8 mouse cellular contexts compared by ENCODE assay signal in genomic region chr16:90221441-90222070, GRCm38 (mm10). TPM values are rescaled to one million over a fixed set of nuclear protein-coding genes. Genes with fewer than 3 reads are reported as not detected.
DNase-seq lines count a peak whose midpoint lies in the region; ATAC-seq and TF ChIP-seq lines count a peak whose summit lies in the region.

No protein-coding gene starts in this region.

- peak overlapping the region; percentile 93 for H3K9ac ChIP-seq in hindbrain, embryonic 12.5 days
- peak overlapping the region; percentile 84 for H3K9ac ChIP-seq in liver, postnatal 0 days (replicated peaks)

- TF ChIP-seq POLR2A in spleen, adult 2 months (IDR thresholded peaks at IDR 0.05; ENCODE audit: low read depth, low read length), result no peak

- peak overlapping the region; percentile 75; the same call in 1 of the 2 replicates for H3K27ac ChIP-seq in spleen, adult 2 months (ENCODE audit: insufficient read depth, low read length)
- peak overlapping the region; percentile 90 for H3K27ac ChIP-seq in hindbrain, embryonic 12.5 days
- H3K27ac ChIP-seq in liver, postnatal 0 days (ENCODE audit: low read depth), result peak overlapping the region; percentile 97

- 0 out of 2 replicates have a peak, but pooled peaks cover 6% of the 10 kb centered on the region for H3K4me1 ChIP-seq in spleen, adult 2 months (ENCODE audit: control insufficient read depth, insufficient read depth, insufficient read length)
- peaks cover 24% of the 10 kb centered on the region for H3K4me1 ChIP-seq in hindbrain, embryonic 12.5 days
- H3K4me1 ChIP-seq in liver, postnatal 0 days (ENCODE audit: insufficient read depth), result peaks cover 25% of the 10 kb centered on the region

- no peaks in the 10 kb centered on the region for H3K9me3 ChIP-seq in hindbrain, embryonic 12.5 days (replicated peaks)
- no peaks in the 10 kb centered on the region for H3K9me3 ChIP-seq in liver, postnatal 0 days (ENCODE audit: low read length)

- no peaks in the 10 kb centered on the region for H3K27me3 ChIP-seq in spleen, adult 2 months (ENCODE audit: control insufficient read depth, insufficient read depth, low read length)
- no peaks in the 10 kb centered on the region for H3K27me3 ChIP-seq in hindbrain, embryonic 12.5 days
- H3K27me3 ChIP-seq in liver, postnatal 0 days (ENCODE audit: insufficient read depth, low read length), result no peaks in the 10 kb centered on the region

- DNase-seq in spleen, adult 2 months (ENCODE audit: low read depth in 1 of 2, low spot score in 2 of 2), result no peak
- DNase-seq in spleen, postnatal 14 days (ENCODE audit: low spot score in 2 of 2), result no peak
- peak; percentile 39 for DNase-seq in c-Kit-negative CD71-positive TER-119-positive erythroid progenitor cells, embryonic 14.5 days (ENCODE audit: low read depth, low spot score)
- no peak for DNase-seq in liver, postnatal 0 days
- DNase-seq in left cerebral cortex, adult 18-20 months (ENCODE audit: low spot score in 2 of 2), result no peak
- DNase-seq in frontal cortex, adult 2 months (ENCODE audit: extremely low spot score in 1 of 2, low spot score in 1 of 2), result no peak

- H3K4me3 ChIP-seq in spleen, adult 2 months (ENCODE audit: extremely low read depth, insufficient read depth, insufficient read length), result peak overlapping the region; percentile 72
- H3K4me3 ChIP-seq in hindbrain, embryonic 12.5 days, result peak overlapping the region; percentile 93
- H3K4me3 ChIP-seq in liver, postnatal 0 days (ENCODE audit: low read depth, low read length), result peak overlapping the region; percentile 79

- TF ChIP-seq CTCF in spleen, adult 2 months (IDR thresholded peaks at IDR 0.05; ENCODE audit: extremely low read depth, insufficient read depth, insufficient read length, insufficient replicate concordance), result no peak
- no peak for TF ChIP-seq CTCF in liver, postnatal 0 days (IDR thresholded peaks at IDR 0.05; ENCODE audit: low read depth)

- WGBS in spleen, adult 2 months, result 2% methylated on average over 20 of the region's 20 CpGs
- 11% methylated on average over 20 of the region's 20 CpGs for WGBS in hindbrain, embryonic 12.5 days
- 2% methylated on average over 20 of the region's 20 CpGs for WGBS in liver, postnatal 0 days (ENCODE audit: insufficient replicate concordance)

- peaks cover 9% of the 10 kb centered on the region for H3K36me3 ChIP-seq in spleen, adult 2 months (ENCODE audit: control insufficient read depth, insufficient read depth, low read length)
- H3K36me3 ChIP-seq in hindbrain, embryonic 12.5 days, result peaks cover 27% of the 10 kb centered on the region
- H3K36me3 ChIP-seq in liver, postnatal 0 days (replicated peaks; ENCODE audit: insufficient read depth, low read length), result peaks cover 33% of the 10 kb centered on the region

- no peak for TF ChIP-seq EP300 in liver, postnatal 0 days (IDR thresholded peaks at IDR 0.05; ENCODE audit: low read depth)

- ATAC-seq in hindbrain, embryonic 12.5 days (ENCODE audit: low FRiP score), result no peak; the same call in 1 of the 2 replicates
- peak; percentile 14 for ATAC-seq in liver, postnatal 0 days
- no peak; the same call in 1 of the 2 replicates for ATAC-seq in granulocyte monocyte progenitor cell, adult 5-6 weeks (replicated peaks; ENCODE audit: poor library complexity, severe bottlenecking)

- peak overlapping the region; percentile 71 for H3K4me2 ChIP-seq in hindbrain, embryonic 12.5 days (replicated peaks)
- H3K4me2 ChIP-seq in liver, postnatal 0 days (ENCODE audit: low read depth, low read length), result peak overlapping the region; percentile 89

RNA-seq across cellular contexts. Expression of gene Sod1, which starts 1.0 kb away (rescaled TPM):
- 153 and 168 TPM in 2 replicates for polyA plus RNA-seq in spleen, adult 2 months (2012; rRNA removed)
- 702 and 781 TPM in 2 replicates for polyA plus RNA-seq in hindbrain, embryonic 12.5 days (2016; fragmentation: Nextera tagmentation; extraction: Ambion mirVana)
- 1,398 and 1,474 TPM in 2 replicates for polyA plus RNA-seq in liver, postnatal 0 days (2015; fragmentation: Nextera tagmentation; extraction: Ambion mirVana)
- 100 to 1,000 TPM; 426 to 447 TPM for total RNA-seq in left cerebral cortex, adult 18-20 months (2021)
- total RNA-seq in granulocyte monocyte progenitor cell, adult 5-6 weeks (2014; fragmentation: Nextera tagmentation), result 616 and 651 TPM in 2 replicates
- total RNA-seq in granulocyte monocyte progenitor cell, adult 5-6 weeks (2017), result 639 and 762 TPM in 2 replicates
- 794 and 821 TPM in 2 replicates for polyA plus RNA-seq in frontal cortex, adult 2 months (2012; rRNA removed)
